Mouse (Mus musculus) heart, postnatal 0 days (tissue): ENCODE measurements around the gene Kmt2c. TPM values are rescaled to one million over a fixed set of nuclear protein-coding genes. Genes with fewer than 3 reads are reported as not detected.
"Not testable (repeated sequence)": the region's sequence is repeated elsewhere in the genome, so short reads cannot be mapped to it uniquely, and the experiment has no call there.

Experiments used
- ATAC-seq: fragments of 200-750 bp; cut with Nextera tagmentation; 2 replicates; pipeline ENCODE4 v1.8.0; 2017; ENCODE audit warnings: low read depth, moderate number of reproducible peaks, moderate library complexity; ENCODE audit not compliant: insufficient read depth
- DNase-seq: peaks from one replicate; pipeline ENCODE4 v3.0.0-alpha.2; 2016; ENCODE audit warnings: low spot score
- H3K27ac ChIP-seq: fragments of 300-500 bp; sonication (generic); 2 replicates; pipeline ENCODE4 v1.5.1; 2014; ENCODE audit warnings: low read depth, mild to moderate bottlenecking
- H3K27me3 ChIP-seq: fragments of 300-500 bp; sonication (generic); 2 replicates; pipeline ENCODE4 v1.6.1; 2014; ENCODE audit warnings: low read length, mixed read lengths; ENCODE audit not compliant: control insufficient read depth, insufficient read depth
- H3K36me3 ChIP-seq: fragments of 300-500 bp; sonication (generic); replicated peaks from 2 replicates; pipeline ENCODE4 v1.6.1; 2014; ENCODE audit warnings: low read length, mixed read lengths; ENCODE audit not compliant: control insufficient read depth, insufficient read depth
- H3K4me1 ChIP-seq: fragments of 300-500 bp; sonication (generic); 2 replicates; pipeline ENCODE4 v1.6.1; 2014; ENCODE audit warnings: antibody characterized with exemption; ENCODE audit not compliant: control insufficient read depth, insufficient read depth
- H3K4me2 ChIP-seq: fragments of 300-500 bp; sonication (generic); 2 replicates; pipeline ENCODE4 v1.6.1; 2014; ENCODE audit warnings: low read depth, mild to moderate bottlenecking, low read length, moderate library complexity
- H3K4me3 ChIP-seq: fragments of 300-500 bp; sonication (generic); 2 replicates; pipeline ENCODE4 v1.5.1; 2014; ENCODE audit warnings: low read depth, low read length
- H3K9ac ChIP-seq: fragments of 300-500 bp; sonication (generic); replicated peaks from 2 replicates; pipeline ENCODE4 v1.6.1; 2014; ENCODE audit warnings: low read depth, low read length, mixed read lengths
- H3K9me3 ChIP-seq: fragments of 300-500 bp; sonication (generic); replicated peaks from 2 replicates; pipeline ENCODE4 v1.6.1; 2016; ENCODE audit warnings: low read length; ENCODE audit not compliant: control insufficient read depth
- CTCF ChIP-seq: IDR thresholded peaks from 2 replicates; pipeline ENCODE4 v1.5.1; 2016; ENCODE audit warnings: antibody characterized with exemption, control low read depth, low read depth
- EP300 ChIP-seq: IDR thresholded peaks from 2 replicates; pipeline ENCODE4 v1.6.1; 2016; ENCODE audit warnings: antibody characterized with exemption, low read depth
- WGBS: fragments of 180-500 bp; shearing (Covaris S2); extraction: QIAGEN DNeasy Blood & Tissue Kit; methylation state at CpG from one replicate; pipeline ENCODE4 v1.1.7; 2014; 5-methylcytosine and 5-hydroxymethylcytosine counted together
- polyA plus RNA-seq: library from polyadenylated mRNA; unstranded; fragments of >200 nt; fragmentation: Nextera tagmentation; extraction: Ambion mirVana; gene quantifications from 2 replicates; pipeline ENCODE4 v1.2.1, GENCODE M21; 2015
- total RNA-seq: library from RNA; depleted of rRNA; stranded (reverse); fragments of >200 nt; gene quantifications from 2 replicates; pipeline ENCODE4 v1.2.3, GENCODE M21; 2014; ENCODE audit warnings: low replicate concordance

The Kmt2c gene
- total and polyA plus RNA-seq, 2 experiments from 2014 or later, result 5.4 to 22.4 TPM

GRCm38 (mm10) chr5:25461956-25462355 lies 36.6 kb downstream of the Kmt2c start:
- Histone ChIP-seq H3K27ac (no peak overlapping the region), H3K4me1 (peaks cover 11% of the 10 kb centered on the region; the same call in 1 of the 2 replicates), H3K9ac (no peak overlapping the region), H3K4me3 (no peak overlapping the region), H3K36me3 (no peaks in the 10 kb centered on the region), H3K9me3 (no peaks in the 10 kb centered on the region), H3K4me2 (no peak overlapping the region), H3K27me3 (no peaks in the 10 kb centered on the region)
- DNase-seq (no peak), ATAC-seq (no peak)
- WGBS, result 49% methylated on average over 1 of the region's 1 CpGs
- TF ChIP-seq EP300, result no peak
- TF ChIP-seq CTCF, result no peak

DNA sequence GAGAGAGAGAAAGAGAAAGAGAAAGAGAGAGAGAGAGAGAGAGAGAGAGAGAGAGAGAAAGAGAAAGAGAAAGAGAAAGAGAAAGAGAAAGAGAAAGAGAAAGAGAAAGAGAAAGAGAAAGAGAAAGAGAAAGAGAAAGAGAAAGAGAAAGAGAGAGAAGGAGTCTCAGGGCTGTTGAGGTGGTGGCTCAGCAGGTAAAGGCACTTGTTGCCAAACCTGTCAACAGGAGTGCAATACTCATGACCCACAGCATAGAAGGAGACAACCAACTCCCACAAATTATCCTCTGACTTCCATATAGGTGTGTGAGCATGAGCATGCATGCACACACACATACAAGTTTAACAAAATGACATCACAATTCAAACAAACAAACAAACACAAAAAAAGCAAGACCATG lies 43.2 kb downstream of the Kmt2c start:
- DNase-seq, H3K4me3 ChIP-seq, H3K36me3 ChIP-seq, ATAC-seq, H3K4me2 ChIP-seq, H3K27me3 ChIP-seq, H3K27ac ChIP-seq, H3K9ac ChIP-seq, H3K9me3 ChIP-seq: not testable (repeated sequence)
- H3K4me1 ChIP-seq, result peaks cover 22% of the 10 kb centered on the region

DNA sequence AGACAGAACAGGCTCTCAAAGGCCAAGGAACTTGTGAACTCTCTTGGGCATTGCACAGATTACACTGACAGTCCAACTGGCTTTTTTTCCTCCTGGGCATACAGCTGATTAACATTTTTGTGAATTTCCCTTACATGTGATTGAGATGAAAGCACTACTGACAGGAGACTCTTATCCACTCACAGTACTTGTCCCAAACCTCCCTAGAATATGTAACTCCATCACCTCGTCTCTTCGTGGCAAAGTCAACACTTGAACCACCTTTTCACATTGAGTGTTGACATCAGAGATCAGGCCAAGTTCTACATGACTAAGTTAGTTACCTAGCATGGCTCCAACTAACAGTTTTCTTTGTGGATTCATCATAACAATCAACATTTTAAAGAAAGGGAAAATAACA lies 45.9 kb downstream of the Kmt2c start:
- no peak overlapping the region for H3K4me3 ChIP-seq
- H3K4me1 ChIP-seq, result peaks cover 28% of the 10 kb centered on the region
- H3K9ac ChIP-seq, result no peak overlapping the region
- ATAC-seq (no peak), DNase-seq (no peak)
- WGBS, result 39% methylated on average over 2 of the region's 2 CpGs
- H3K27ac ChIP-seq, result no peak overlapping the region
- no peaks in the 10 kb centered on the region for H3K27me3 ChIP-seq
- no peaks in the 10 kb centered on the region for H3K9me3 ChIP-seq
- H3K4me2 ChIP-seq, result no peak overlapping the region
- H3K36me3 ChIP-seq, result no peaks in the 10 kb centered on the region
- TF ChIP-seq CTCF, result no peak
- no peak for TF ChIP-seq EP300

GRCm38 (mm10) chr5:25437508-25437907 lies 61.1 kb downstream of the Kmt2c start:
- Histone ChIP-seq H3K36me3 (no peaks in the 10 kb centered on the region), H3K27me3 (no peaks in the 10 kb centered on the region), H3K27ac (no peak overlapping the region), H3K9me3 (no peaks in the 10 kb centered on the region), H3K9ac (no peak overlapping the region), H3K4me1 (no peaks in the 10 kb centered on the region), H3K4me2 (no peak overlapping the region), H3K4me3 (no peak overlapping the region)
- DNase-seq (no peak), ATAC-seq (no peak)
- TF ChIP-seq CTCF (no peak), EP300 (no peak)
- 80% methylated on average over 1 of the region's 1 CpGs for WGBS

DNA sequence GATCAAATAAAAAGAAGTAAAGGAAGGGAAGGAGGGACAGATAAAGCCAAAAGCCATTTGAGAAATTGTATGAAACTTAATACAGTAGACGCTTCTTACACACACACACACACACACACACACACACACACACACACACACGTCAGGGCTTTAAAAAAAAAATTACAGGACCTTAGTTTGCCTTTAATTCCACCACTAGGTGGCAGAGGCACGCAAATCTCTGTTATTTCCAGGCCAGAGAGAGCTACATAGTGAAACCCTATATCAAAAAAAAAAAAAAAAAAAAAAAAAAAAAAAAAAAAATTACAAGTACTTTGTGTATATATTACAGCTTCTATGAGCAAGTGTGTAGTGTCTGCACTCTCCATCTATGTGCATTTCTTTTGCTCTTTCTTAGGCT lies 62.5 kb downstream of the Kmt2c start:
- 10% methylated on average over 3 of the region's 3 CpGs for WGBS
- ATAC-seq, result no peak
- TF ChIP-seq CTCF (peak; percentile 70), EP300 (no peak)

DNA sequence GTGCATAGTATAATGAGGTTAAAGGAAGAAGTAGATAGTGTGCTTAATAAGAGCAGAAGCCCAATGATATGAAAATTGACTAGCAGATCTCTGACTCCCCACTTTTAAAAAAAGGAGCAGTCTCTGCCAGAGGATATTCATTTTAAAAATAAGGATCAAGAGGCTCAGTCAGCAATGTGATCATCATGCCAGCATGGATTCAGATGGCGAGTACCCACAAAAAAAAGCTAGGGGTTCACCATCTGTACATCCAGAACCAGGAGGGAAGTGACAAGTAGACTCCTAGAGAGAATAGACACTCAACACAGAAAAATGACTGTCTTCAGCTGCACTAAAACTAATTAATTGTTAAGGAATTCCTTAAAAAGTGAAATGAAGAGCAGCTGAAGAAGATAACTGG lies 76.0 kb downstream of the Kmt2c start:
- TF ChIP-seq CTCF (no peak), EP300 (no peak)
- Histone ChIP-seq H3K4me2 (no peak overlapping the region), H3K9ac (no peak overlapping the region), H3K4me3 (no peak overlapping the region), H3K36me3 (no peaks in the 10 kb centered on the region), H3K9me3 (no peaks in the 10 kb centered on the region), H3K4me1 (0 out of 2 replicates have a peak, but pooled peaks cover 4% of the 10 kb centered on the region), H3K27ac (no peak overlapping the region), H3K27me3 (no peaks in the 10 kb centered on the region)
- WGBS, result 83% methylated on average over 1 of the region's 1 CpGs
- ATAC-seq, result no peak
- no peak for DNase-seq

More for the DNA sequence above, 62.5 kb downstream of the Kmt2c start:
- peak; percentile 71 for DNase-seq
- no peak overlapping the region for H3K27ac ChIP-seq
- H3K4me2 ChIP-seq, result no peak overlapping the region
- no peaks in the 10 kb centered on the region for H3K36me3 ChIP-seq
- H3K27me3 ChIP-seq, result no peaks in the 10 kb centered on the region
- H3K9me3 ChIP-seq, result no peaks in the 10 kb centered on the region
- H3K9ac ChIP-seq, result no peak overlapping the region
- no peaks in the 10 kb centered on the region for H3K4me1 ChIP-seq
- no peak overlapping the region for H3K4me3 ChIP-seq
